Mouse (Mus musculus): ENCODE results near the gene Thada.

- TF ChIP-seq CTCF (IDR thresholded peaks at IDR 0.05; ENCODE audit: low read depth) (no peak; the same call in 1 of the 2 replicates), EP300 (IDR thresholded peaks at IDR 0.05; ENCODE audit: low read depth) (no peak; the same call in 1 of the 2 replicates)
Measured at GRCm38 (mm10) chr17:84161231-84161854, 304.7 kb downstream of the Thada start.
